Mouse (Mus musculus) gastrocnemius, adult 18-20 months (tissue): ENCODE data around the gene Krtap10-10. TPM values are rescaled to one million over a fixed set of nuclear protein-coding genes. Genes with fewer than 3 reads are reported as not detected.
"Not testable (repeated sequence)": the region's sequence is repeated elsewhere in the genome, so short reads cannot be mapped to it uniquely, and the experiment has no call there.

Experiments
- DNase-seq: peaks from one replicate; pipeline ENCODE4 v3.0.0; 2021; ENCODE audit warnings: low spot score
- long read RNA-seq, 2 experiments: library from polyadenylated mRNA; stranded (forward); transcript quantifications; one replicate each; pipeline ENCODE4 v2.0.0; 2021
- total RNA-seq, 2 experiments: library from RNA; stranded (reverse); gene quantifications; 2 replicates each; pipeline ENCODE4 v1.2.3; 2021

The Krtap10-10 gene
- not detected for total RNA-seq
- long read RNA-seq, experiment 1: 0 reads
- long read RNA-seq, experiment 2: 0 reads

- DNase-seq: no peak
Observed at GRCm38 (mm10) chr10:77835647-77836046, at the start of gene Krtap10-10. Gene Krtap10-10, plus strand, starts transcription at chr10:77835947.

DNA sequence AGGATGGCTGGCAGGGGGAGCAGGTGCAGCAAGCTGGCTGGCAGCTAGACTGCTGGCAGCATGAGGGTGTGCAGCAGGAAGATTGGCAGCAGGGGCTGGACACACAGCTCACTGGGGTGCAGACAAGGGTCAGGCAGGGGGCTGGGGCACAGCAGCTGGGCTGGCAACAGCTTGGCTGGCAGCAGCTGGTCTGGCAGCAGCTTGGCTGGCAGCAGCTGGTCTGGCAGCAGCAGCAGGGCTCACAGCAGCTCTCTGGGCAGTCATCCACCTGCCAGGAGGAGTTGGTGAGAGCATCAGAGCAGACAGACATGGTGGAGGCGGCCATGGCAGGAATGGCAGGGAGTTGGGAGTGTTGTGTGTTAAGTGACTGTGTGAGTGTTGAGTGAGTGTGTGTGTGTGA lies 47.9 kb upstream of the Krtap10-10 start, which contains the start of gene Gm7137:
TSS of gene Gm7137 (minus strand) at position 325 of the 400 bp plus-strand sequence.
- not testable (repeated sequence) for DNase-seq

DNA sequence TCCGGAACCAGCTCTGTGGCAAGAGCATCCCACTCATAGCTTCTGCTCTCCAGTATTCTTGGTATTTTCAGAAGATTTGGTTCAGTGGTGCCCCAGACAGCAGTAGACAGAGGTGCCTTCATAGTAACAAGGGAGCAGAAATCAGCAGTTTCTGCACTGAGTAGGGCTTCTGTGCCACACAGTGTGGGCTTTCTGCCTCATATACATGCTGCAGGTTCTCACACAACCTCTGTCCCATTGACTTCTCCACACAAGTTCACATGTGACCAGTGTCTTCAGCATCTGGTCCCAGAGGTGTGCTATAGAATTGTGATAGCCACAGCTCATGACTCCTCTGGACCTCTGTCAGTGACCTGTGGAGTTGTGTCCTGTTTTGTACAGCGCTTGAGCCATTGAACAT lies 47.1 kb upstream of the Krtap10-10 start:
- no peak for DNase-seq

GRCm38 (mm10) chr10:77794976-77795375 lies 40.8 kb upstream of the Krtap10-10 start, which contains the start of gene Gm9639:
Gene Gm9639, minus strand, starts transcription at chr10:77795076.
- no peak for DNase-seq

GRCm38 (mm10) chr10:77797677-77798076 lies 38.1 kb upstream of the Krtap10-10 start:
- no peak for DNase-seq

- not testable (repeated sequence) for DNase-seq
Observed at GRCm38 (mm10) chr10:77798164-77798920, 37.4 kb upstream of the Krtap10-10 start.

DNA sequence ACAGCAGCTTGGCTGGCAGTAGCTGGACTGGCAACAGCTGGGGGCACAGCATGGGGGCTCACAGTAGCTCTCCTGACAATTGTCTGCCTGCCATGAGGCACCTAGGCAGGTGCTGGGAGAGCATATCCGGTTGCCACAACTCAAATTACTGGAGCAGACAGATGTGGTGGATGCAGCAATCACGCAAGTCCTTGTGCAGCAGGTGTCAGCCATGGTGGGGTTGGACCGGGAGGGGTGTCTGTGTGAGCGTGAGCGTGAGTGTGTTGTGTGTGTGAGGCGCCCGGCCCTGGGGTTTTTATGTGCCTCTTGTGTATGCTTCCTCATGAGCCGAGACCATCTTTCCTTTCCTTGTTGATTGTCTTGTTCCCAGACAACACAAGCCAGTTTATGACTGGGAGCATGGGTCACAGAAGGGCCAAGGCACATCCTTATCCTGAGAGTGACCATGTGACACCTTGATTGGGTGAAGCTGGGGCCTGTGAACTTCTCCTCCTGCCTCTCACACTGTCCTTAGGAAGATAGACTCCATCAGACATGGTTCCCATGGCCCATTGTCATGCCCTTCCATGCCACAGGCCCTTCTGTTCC lies 36.7 kb upstream of the Krtap10-10 start, which contains the start of gene Gm19668:
TSS of gene Gm19668 (minus strand) at position 213 of the 588 bp plus-strand sequence.
- no peak for DNase-seq

DNA sequence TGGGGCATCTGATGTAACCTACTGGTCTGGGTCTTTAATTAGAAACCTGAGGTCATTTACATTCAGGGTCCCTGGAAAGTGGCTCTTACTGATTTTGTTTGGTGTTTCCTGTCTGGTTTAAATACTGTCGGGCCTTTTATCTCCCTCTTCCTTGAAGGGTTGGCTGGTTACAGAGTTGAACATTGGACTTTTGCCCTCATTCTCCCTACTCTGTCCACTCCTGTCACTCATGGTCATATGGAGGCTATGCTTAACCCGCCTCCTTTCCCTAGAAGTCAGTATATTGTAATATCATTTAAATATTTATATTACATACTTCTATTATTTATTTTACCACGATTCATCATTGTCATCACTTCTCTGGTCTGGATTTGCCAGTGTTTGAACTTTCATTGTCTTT lies 31.7 kb upstream of the Krtap10-10 start:
- DNase-seq: no peak

GRCm38 (mm10) chr10:77811743-77812142 lies 24.0 kb upstream of the Krtap10-10 start, which contains the start of gene Gm9507:
Gene Gm9507, minus strand, starts transcription at chr10:77811843.
- DNase-seq: no peak

DNA sequence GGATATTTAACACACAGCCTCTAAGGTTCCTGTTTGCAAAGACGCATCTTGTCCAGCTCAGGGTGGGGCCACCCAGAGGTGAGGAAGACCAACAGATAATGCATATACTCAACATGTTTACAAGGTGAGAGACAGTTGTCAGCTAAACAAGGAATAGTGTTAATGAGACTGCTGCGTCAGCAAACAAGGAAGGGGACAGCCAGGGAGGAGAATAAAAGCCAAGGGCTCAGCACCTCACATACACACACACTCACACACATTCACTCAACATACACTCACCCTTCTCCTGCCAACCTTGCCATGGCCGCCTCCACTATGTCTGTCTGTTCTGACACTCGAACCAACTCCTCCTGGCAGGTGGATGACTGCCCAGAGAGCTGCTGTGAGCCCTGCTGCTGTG lies 21.4 kb upstream of the Krtap10-10 start, which contains the start of gene Gm2696:
TSS of gene Gm2696 (plus strand) at position 301 of the 400 bp plus-strand sequence.
- no peak for DNase-seq

GRCm38 (mm10) chr10:77815514-77815913 lies 20.2 kb upstream of the Krtap10-10 start:
- DNase-seq: no peak

- no peak for DNase-seq
Observed at GRCm38 (mm10) chr10:77818523-77818922, 17.2 kb upstream of the Krtap10-10 start.

GRCm38 (mm10) chr10:77819203-77819602 lies 16.5 kb upstream of the Krtap10-10 start:
- DNase-seq: no peak

GRCm38 (mm10) chr10:77826951-77827350 lies 8.8 kb upstream of the Krtap10-10 start, which contains the start of gene Krtap10-4:
Gene Krtap10-4, minus strand, starts transcription at chr10:77827095.
- no peak for DNase-seq

DNA sequence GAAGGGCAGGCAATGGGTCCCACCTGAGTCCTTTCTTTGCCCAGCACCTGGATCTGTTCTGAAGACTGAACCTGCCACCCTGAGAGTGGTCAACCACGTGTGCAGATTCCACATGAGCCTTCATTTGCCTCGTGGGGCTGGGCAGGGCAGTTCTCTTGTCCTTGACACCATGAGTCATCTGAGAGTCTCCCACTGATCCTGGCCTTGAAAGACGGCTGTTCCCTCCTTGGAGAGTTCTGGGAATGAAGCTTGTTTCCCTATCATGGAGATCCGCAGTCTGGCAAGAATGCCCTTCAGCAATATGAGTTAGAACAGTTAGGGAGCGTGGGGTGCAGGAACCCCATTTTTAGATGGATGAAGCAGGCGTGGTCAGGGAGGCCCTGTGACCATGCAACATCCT lies 3.3 kb downstream of the Krtap10-10 start:
- no peak for DNase-seq

DNA sequence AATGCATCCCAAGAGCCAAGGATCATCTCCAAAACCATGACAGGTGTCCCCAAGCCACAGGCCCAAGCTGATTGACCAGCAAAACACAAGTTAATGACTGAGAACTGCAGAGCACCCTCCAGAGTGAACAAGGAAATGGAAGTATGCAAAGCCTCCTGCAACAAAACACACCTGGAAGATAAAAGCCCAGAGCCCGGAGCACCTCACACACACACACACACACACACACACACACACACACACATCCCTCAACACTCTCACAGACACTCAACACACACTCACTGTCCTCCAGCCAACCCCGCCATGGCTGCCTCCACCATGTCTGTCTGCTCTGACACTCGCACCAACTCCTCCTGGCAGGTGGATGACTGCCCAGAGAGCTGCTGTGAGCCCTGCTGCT lies 10.8 kb downstream of the Krtap10-10 start, which contains the start of gene Gm36176:
TSS of gene Gm36176 (plus strand) at position 301 of the 400 bp plus-strand sequence.
- DNase-seq: no peak

DNA sequence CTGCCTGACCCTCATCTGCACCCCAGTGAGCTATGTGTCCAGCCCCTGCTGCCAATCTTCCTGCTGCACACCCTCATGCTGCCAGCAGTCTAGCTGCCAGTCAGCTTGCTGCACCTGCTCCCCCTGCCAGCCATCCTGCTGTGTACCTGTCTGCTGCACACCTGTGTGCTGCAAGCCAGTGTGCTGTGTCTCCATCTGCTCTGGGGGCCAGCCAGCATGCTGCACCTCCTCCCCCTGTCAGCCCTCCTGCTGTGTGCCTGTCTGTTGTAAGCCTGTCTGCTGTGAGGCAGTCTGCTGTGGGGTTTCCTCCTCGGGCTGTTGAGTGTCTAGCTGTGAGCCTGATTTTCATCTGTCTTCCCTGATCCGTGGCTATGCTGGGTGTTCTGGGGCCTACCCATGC lies 11.2 kb downstream of the Krtap10-10 start:
- DNase-seq: no peak

DNA sequence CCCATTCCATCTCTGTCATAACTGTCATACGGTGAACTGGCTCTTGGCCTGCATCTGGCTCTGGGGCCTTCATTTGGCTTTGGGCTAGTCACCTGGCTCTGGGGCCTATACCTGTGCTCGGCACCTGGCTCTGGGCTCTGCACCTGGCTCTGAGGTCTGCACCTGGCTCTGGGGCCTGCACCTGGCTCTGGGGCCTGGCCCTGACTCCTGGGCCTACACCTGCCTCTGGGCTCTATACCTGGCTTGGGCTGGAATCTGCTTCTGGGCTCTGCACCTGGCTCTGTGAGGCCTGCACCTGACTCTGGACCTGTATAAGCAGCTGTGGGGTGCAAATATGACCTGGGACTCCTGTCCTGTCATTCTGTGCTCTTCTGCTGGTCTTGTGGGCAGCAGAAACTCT lies 11.8 kb downstream of the Krtap10-10 start:
- no peak for DNase-seq

DNA sequence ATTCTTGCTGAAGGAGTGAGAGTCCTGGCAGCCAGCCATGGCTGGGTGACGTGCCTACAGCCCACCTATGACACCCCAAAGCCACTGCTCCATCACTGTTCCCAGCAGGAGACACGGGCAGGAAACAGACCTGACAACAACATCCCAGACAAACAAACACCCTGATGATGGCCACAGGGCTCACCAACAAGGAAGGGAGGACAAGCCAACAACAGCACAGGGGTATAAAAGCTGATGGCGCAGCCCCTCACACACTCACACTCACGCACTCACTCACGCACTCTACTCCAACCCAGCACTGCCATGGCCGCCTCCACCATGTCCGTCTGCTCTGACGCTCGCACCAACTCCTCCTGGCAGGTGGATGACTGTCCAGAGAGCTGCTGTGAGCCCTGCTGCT lies 16.8 kb downstream of the Krtap10-10 start, which contains the start of gene Gm10318:
TSS of gene Gm10318 (plus strand) at position 301 of the 400 bp plus-strand sequence.
- DNase-seq: no peak

GRCm38 (mm10) chr10:77861675-77862074 lies 25.9 kb downstream of the Krtap10-10 start, which contains the start of gene Gm3285:
Gene Gm3285, plus strand, starts transcription at chr10:77861975.
- no peak for DNase-seq

DNA sequence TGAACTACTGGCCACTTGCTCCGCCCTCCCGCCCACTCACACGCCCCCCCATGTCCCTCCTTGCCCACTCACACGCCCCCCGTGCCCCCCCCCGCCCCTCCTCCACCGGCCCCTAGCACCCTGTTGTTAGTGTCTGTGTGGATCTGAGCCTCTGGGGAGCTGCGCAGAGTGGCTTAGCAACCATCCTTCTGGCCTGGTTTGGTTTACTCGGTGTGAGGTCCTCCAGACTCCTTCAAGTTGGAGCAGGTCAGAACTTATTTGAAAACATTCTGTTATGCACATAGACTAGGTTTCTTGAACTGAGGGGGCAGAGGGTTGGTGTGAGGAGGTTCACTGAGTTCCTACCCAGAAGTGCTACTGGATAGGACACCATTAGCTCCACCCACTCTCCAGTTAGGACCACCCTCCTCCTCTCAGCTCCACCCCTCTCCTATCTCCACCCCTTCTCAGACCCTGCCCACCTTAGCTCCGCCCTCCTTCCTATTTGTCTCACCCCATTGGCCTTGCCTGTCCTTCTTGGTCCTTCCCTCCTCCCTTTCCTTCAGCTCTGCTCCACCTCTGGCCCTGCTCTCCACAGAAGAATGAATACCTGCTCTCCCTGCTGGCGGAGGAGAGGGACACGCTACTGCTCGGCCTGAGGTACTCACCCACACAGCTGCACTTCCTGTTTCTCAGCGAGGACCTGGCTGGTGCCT lies 28.5 kb downstream of the Krtap10-10 start:
- DNase-seq: no peak

- DNase-seq: no peak
Observed at GRCm38 (mm10) chr10:77864762-77865143, 29.0 kb downstream of the Krtap10-10 start.
